Mouse (Mus musculus): ENCODE measurements at regions not wholly inside any gene's neighbourhood (a gene's known extent, or its start where the extent isn't known, plus 50 kb on each side); places are given as distances from the start of the nearest gene placed in this dataset.

- TF ChIP-seq E2F4 (IDR thresholded peaks at IDR 0.05; ENCODE audit: insufficient read depth) (no peak), MYOG (IDR thresholded peaks at IDR 0.05; ENCODE audit: control insufficient read depth in 1 of 3, insufficient read depth in 1 of 3, insufficient read length in 2 of 3, low read depth in 2 of 3) (no peak), USF1 (IDR thresholded peaks at IDR 0.05; ENCODE audit: low read depth) (no peak), POLR2A (IDR thresholded peaks at IDR 0.05; ENCODE audit: insufficient read length, low read depth) (no peak), MAX (IDR thresholded peaks at IDR 0.05; ENCODE audit: low read depth) (no peak), TCF12 (IDR thresholded peaks at IDR 0.05; ENCODE audit: insufficient read depth, poor library complexity, severe bottlenecking) (no peak), POLR2AphosphoS2 (IDR thresholded peaks at IDR 0.05; ENCODE audit: insufficient read length, low read depth) (no peak), REST (IDR thresholded peaks at IDR 0.05; ENCODE audit: insufficient read depth, insufficient read length) (no peak), MYOD1 (IDR thresholded peaks at IDR 0.05; ENCODE audit: control insufficient read depth in 1 of 3, insufficient read length in 2 of 3, low read depth in 2 of 3) (no peak), SRF (IDR thresholded peaks at IDR 0.05; ENCODE audit: control insufficient read depth, insufficient read length, low read depth) (no peak)
These were observed 98.8 kb upstream of the Oxgr1 start for GRCm38 (mm10) chr14:120140791-120141747.
